ENCODE assay signal across 9 mouse cellular contexts in genomic region chr5:130078096-130078833, GRCm38 (mm10). TPM values are rescaled to one million over a fixed set of nuclear protein-coding genes. Genes with fewer than 3 reads are reported as not detected.
DNase-seq lines count a peak whose midpoint lies in the region; ATAC-seq and TF ChIP-seq lines count a peak whose summit lies in the region.
"Had no signal": no experiment of that assay in that cellular context is flagged by ENCODE, and none has a peak within 500 bp of the region (broad histone marks: within the 10 kb centered on the region; RNA-seq: fewer than 3 reads in every experiment).

No protein-coding gene starts in this region.

- peaks cover 7% of the 10 kb centered on the region for H3K36me3 ChIP-seq in heart, embryonic 13.5 days
- peaks cover 3 to 22% of the 10 kb centered on the region in 2 experiments for H3K36me3 ChIP-seq in CH12.LX (replicated peaks in 1 of 2; ENCODE audit: control insufficient read depth in 1 of 2, insufficient read depth in 1 of 2, low read length in 1 of 2)
- H3K36me3 ChIP-seq in midbrain, embryonic 12.5 days: peaks cover 9% of the 10 kb centered on the region; the same call in 1 of the 2 replicates
- H3K36me3 ChIP-seq: stomach, embryonic 15.5 days had no signal

- H3K9ac ChIP-seq in heart, embryonic 13.5 days: no peak overlapping the region
- H3K9ac ChIP-seq in CH12.LX (ENCODE audit: insufficient read depth, low read depth): no peak overlapping the region
- peak overlapping the region; percentile 46 for H3K9ac ChIP-seq in midbrain, embryonic 12.5 days (replicated peaks)
- H3K9ac ChIP-seq: stomach, embryonic 15.5 days had no signal

- TF ChIP-seq CTCF in CH12.LX (conservative IDR thresholded peaks at IDR 0.05 in 1 of 2, IDR thresholded peaks at IDR 0.05 in 1 of 2; ENCODE audit: low read depth in 2 of 2, low read length in 2 of 2): no peak
- no peak for TF ChIP-seq CTCF in embryonic fibroblast, embryonic 13.5 days (IDR thresholded peaks at IDR 0.05; ENCODE audit: borderline replicate concordance, insufficient read depth, low read length)

- 61% methylated on average over 9 of the region's 9 CpGs for WGBS in heart, embryonic 13.5 days
- 82% methylated on average over 9 of the region's 9 CpGs for WGBS in midbrain, embryonic 12.5 days

- H3K4me3 ChIP-seq in heart, embryonic 13.5 days: peak overlapping the region; percentile 74; the same call in 1 of the 2 replicates
- H3K4me3 ChIP-seq in CH12.LX (replicated peaks in 1 of 3; ENCODE audit: low read depth in 2 of 3, low read length in 2 of 3, poor library complexity in 1 of 3): no peak overlapping the region
- no peak overlapping the region for H3K4me3 ChIP-seq in embryonic fibroblast, embryonic 13.5 days (ENCODE audit: insufficient read depth, low read length)
- no peak overlapping the region for H3K4me3 ChIP-seq in midbrain, embryonic 12.5 days

- H3K4me2 ChIP-seq in heart, embryonic 13.5 days: peak overlapping the region; percentile 84; the same call in 1 of the 2 replicates
- H3K4me2 ChIP-seq in CH12.LX (ENCODE audit: insufficient read depth, low read depth, poor library complexity, severe bottlenecking): no peak overlapping the region; the same call in 1 of the 2 replicates
- peak overlapping the region; percentile 77; the same call in 1 of the 2 replicates for H3K4me2 ChIP-seq in midbrain, embryonic 12.5 days (replicated peaks)

- peak; percentile 43; the same call in 1 of the 2 replicates for TF ChIP-seq EP300 in CH12.LX (IDR thresholded peaks at IDR 0.05; ENCODE audit: low read length)

- no peak for ATAC-seq in heart, embryonic 13.5 days (ENCODE audit: extremely low read depth, insufficient number of reproducible peaks, low FRiP score, low TSS enrichment)
- ATAC-seq in midbrain, embryonic 12.5 days (ENCODE audit: low FRiP score, low read depth): no peak
- ATAC-seq in CD4-positive, CD25-positive, alpha-beta regulatory T cell, adult 4 months: no peak

- no peak overlapping the region for H3K27ac ChIP-seq in heart, embryonic 13.5 days (replicated peaks)
- no peak overlapping the region for H3K27ac ChIP-seq in CH12.LX (ENCODE audit: insufficient read depth, low read depth)
- peak overlapping the region; percentile 22; the same call in 1 of the 2 replicates for H3K27ac ChIP-seq in embryonic fibroblast, embryonic 13.5 days (ENCODE audit: insufficient read depth, low read length)
- no peak overlapping the region for H3K27ac ChIP-seq in midbrain, embryonic 12.5 days (replicated peaks)

- intact Hi-C loops in heart, postnatal 14 days (cut with DNase I): no loop called here

- TF ChIP-seq POLR2A in CH12.LX (IDR thresholded peaks at IDR 0.05; ENCODE audit: low read depth, low read length): no peak
- TF ChIP-seq POLR2A in embryonic fibroblast, embryonic 13.5 days (IDR thresholded peaks at IDR 0.05; ENCODE audit: low read depth, low read length): no peak

- peaks cover 13% of the 10 kb centered on the region for H3K79me2 ChIP-seq in CH12.LX (replicated peaks; ENCODE audit: control insufficient read depth, extremely low read depth, insufficient read depth, poor library complexity, severe bottlenecking)

- in situ Hi-C loops in CH12.LX (cut with MboI; ENCODE audit: low pct_ligation_motif_present, low pct_unique_long_range_greater_than_20kb, low sequenced_read_pairs): no loop called here

- peaks cover 9% of the 10 kb centered on the region; the same call in 1 of the 2 replicates for H3K9me3 ChIP-seq in heart, embryonic 13.5 days
- H3K9me3 ChIP-seq in CH12.LX (replicated peaks; ENCODE audit: low read length): peaks cover 5% of the 10 kb centered on the region
- peaks cover 5% of the 10 kb centered on the region for H3K9me3 ChIP-seq in midbrain, embryonic 12.5 days
- H3K9me3 ChIP-seq: stomach, embryonic 15.5 days had no signal

- H3K27me3 ChIP-seq in heart, embryonic 13.5 days (replicated peaks): peaks cover 41% of the 10 kb centered on the region
- no peaks in the 10 kb centered on the region for H3K27me3 ChIP-seq in CH12.LX (replicated peaks)
- peaks cover 7% of the 10 kb centered on the region; the same call in 1 of the 2 replicates for H3K27me3 ChIP-seq in midbrain, embryonic 12.5 days
- H3K27me3 ChIP-seq: stomach, embryonic 15.5 days had no signal

- H3K4me1 ChIP-seq in heart, embryonic 13.5 days: peaks cover 15% of the 10 kb centered on the region
- peaks cover 11 to 48% of the 10 kb centered on the region in 2 experiments; a peak in 3 of 4 replicates for H3K4me1 ChIP-seq in CH12.LX (ENCODE audit: control insufficient read depth in 1 of 2, insufficient read depth in 2 of 2)
- 0 out of 2 replicates have a peak, but pooled peaks cover 3% of the 10 kb centered on the region for H3K4me1 ChIP-seq in embryonic fibroblast, embryonic 13.5 days (ENCODE audit: control insufficient read depth, insufficient read depth, low read length)
- peaks cover 12% of the 10 kb centered on the region; the same call in 1 of the 2 replicates for H3K4me1 ChIP-seq in midbrain, embryonic 12.5 days

- no peak for TF ChIP-seq RAD21 in CH12.LX (IDR thresholded peaks at IDR 0.05; ENCODE audit: low read depth, low read length)

- DNase-seq in heart, postnatal 14 days: no peak
- DNase-seq in CH12.LX (ENCODE audit: extremely low read depth): no peak
- DNase-seq in cerebellum, postnatal 4 days (ENCODE audit: low spot score in 2 of 2): no peak
- no peak for DNase-seq in frontal cortex, adult 2 months (ENCODE audit: extremely low spot score in 1 of 2, low spot score in 1 of 2)

- dilution Hi-C loops in CH12.LX (cut with MboI; ENCODE audit: extremely low pct_ligation_motif_present, extremely low pct_unique_long_range_greater_than_20kb, low sequenced_read_pairs): no loop called here

TF ChIP-seq in CH12.LX, 34 proteins besides CTCF, POLR2A, EP300 and RAD21 (continues in another document):
- TF ChIP-seq KAT2A (IDR thresholded peaks at IDR 0.05; ENCODE audit: insufficient replicate concordance, low read length) (no peak), MAX (IDR thresholded peaks at IDR 0.05; ENCODE audit: low read length) (peak; percentile 79), GABPA (IDR thresholded peaks at IDR 0.05; ENCODE audit: insufficient replicate concordance, low read depth, low read length) (no peak), ZNF384 (IDR thresholded peaks at IDR 0.05; ENCODE audit: low read depth, low read length) (peak; percentile 77), MXI1 (IDR thresholded peaks at IDR 0.05; ENCODE audit: low read depth, low read length) (0 out of 2 replicates have a peak, but pooled peaks have one; percentile 23), ETS1 (conservative IDR thresholded peaks at IDR 0.05; ENCODE audit: low read depth, low read length) (no peak; the same call in 1 of the 2 replicates), ELF1 (IDR thresholded peaks at IDR 0.05; ENCODE audit: low read depth, low read length) (0 out of 2 replicates have a peak, but pooled peaks have one; percentile 24), ZKSCAN1 (IDR thresholded peaks at IDR 0.05; ENCODE audit: borderline replicate concordance, low read depth, low read length) (no peak), MEF2A (IDR thresholded peaks at IDR 0.05; ENCODE audit: borderline replicate concordance, low read depth, low read length) (no peak), PAX5 (IDR thresholded peaks at IDR 0.05; ENCODE audit: low read length) (no peak), POLR2AphosphoS2 (IDR thresholded peaks at IDR 0.05; ENCODE audit: low read depth, low read length) (no peak), BHLHE40 (IDR thresholded peaks at IDR 0.05; ENCODE audit: low read depth, low read length) (peak; percentile 85), HCFC1 (IDR thresholded peaks at IDR 0.05; ENCODE audit: low read depth, low read length) (no peak), TBP (conservative IDR thresholded peaks at IDR 0.05; ENCODE audit: low read depth, low read length) (no peak), MYC (IDR thresholded peaks at IDR 0.05; ENCODE audit: low read depth, low read length) (peak; percentile 66; the same call in 1 of the 2 replicates), NELFE (IDR thresholded peaks at IDR 0.05; ENCODE audit: low read depth, low read length) (no peak)

RNA-seq across cellular contexts. Expression of gene Tpst1, which starts 5.1 kb away (rescaled TPM):
- polyA plus RNA-seq in heart, embryonic 13.5 days (2015; fragmentation: Nextera tagmentation; extraction: Ambion mirVana): 24.3 and 27.2 TPM in 2 replicates
- 10 to 100 TPM; 15.7 to 16.9 TPM for total RNA-seq in heart, postnatal 14 days (2021)
- total RNA-seq in CH12.LX (2012; rRNA removed) (36.8 and 45.5 TPM in 2 replicates), CH12.LX (2014; rRNA removed) (49.9 and 52.5 TPM in 2 replicates)
- 43.2 and 50.4 TPM in 2 replicates for polyA plus RNA-seq in CH12.LX (2012; ENCODE audit: insufficient read length, low read depth)
- 34.0 and 44.9 TPM in 2 replicates for polyA plus RNA-seq in embryonic fibroblast, embryonic 13.5 days (2011; ENCODE audit: insufficient read length, low read depth, missing spikeins)
- polyA plus RNA-seq in midbrain, embryonic 12.5 days (2016; fragmentation: Nextera tagmentation; extraction: Ambion mirVana): 63.1 and 65.9 TPM in 2 replicates
- 1 to 10 TPM; 1.8 to 3.6 TPM for polyA plus RNA-seq in CD4-positive, CD25-positive, alpha-beta regulatory T cell, adult 4 months (2017; shearing (Covaris generic))
- 32.1 and 34.5 TPM in 2 replicates for polyA plus RNA-seq in frontal cortex, adult 2 months (2012; rRNA removed)

RNA-seq across cellular contexts. Expression of gene Crcp, which starts 49.2 kb away (rescaled TPM):
- polyA plus RNA-seq in heart, embryonic 13.5 days (2015; fragmentation: Nextera tagmentation; extraction: Ambion mirVana): 23.8 and 27.0 TPM in 2 replicates
- 10 to 100 TPM; 11.4 to 11.9 TPM for total RNA-seq in heart, postnatal 14 days (2021)
- 42.3 and 50.2 TPM in 2 replicates for total RNA-seq in CH12.LX (2012; rRNA removed)
- 57.1 and 58.3 TPM in 2 replicates for total RNA-seq in CH12.LX (2014; rRNA removed)
- 63.2 and 73.6 TPM in 2 replicates for polyA plus RNA-seq in CH12.LX (2012; ENCODE audit: insufficient read length, low read depth)
- 30.8 and 36.5 TPM in 2 replicates for polyA plus RNA-seq in embryonic fibroblast, embryonic 13.5 days (2011; ENCODE audit: insufficient read length, low read depth, missing spikeins)
- 59.4 and 66.5 TPM in 2 replicates for polyA plus RNA-seq in midbrain, embryonic 12.5 days (2016; fragmentation: Nextera tagmentation; extraction: Ambion mirVana)
- 10 to 100 TPM; 60.0 to 75.7 TPM for polyA plus RNA-seq in CD4-positive, CD25-positive, alpha-beta regulatory T cell, adult 4 months (2017; shearing (Covaris generic))
- polyA plus RNA-seq in frontal cortex, adult 2 months (2012; rRNA removed): 41.8 and 44.8 TPM in 2 replicates

RNA-seq across cellular contexts. Expression of gene Asl, which starts 49.2 kb away (rescaled TPM):
- polyA plus RNA-seq in heart, embryonic 13.5 days (2015; fragmentation: Nextera tagmentation; extraction: Ambion mirVana): 18.4 and 18.7 TPM in 2 replicates
- 1 to 10 TPM; 6.8 to 7.7 TPM for total RNA-seq in heart, postnatal 14 days (2021)
- total RNA-seq in CH12.LX (2012; rRNA removed): 54.4 and 70.4 TPM in 2 replicates
- total RNA-seq in CH12.LX (2014; rRNA removed): 44.8 and 45.3 TPM in 2 replicates
- polyA plus RNA-seq in CH12.LX (2012; ENCODE audit: insufficient read length, low read depth): 60.1 and 61.0 TPM in 2 replicates
- 32.6 and 41.4 TPM in 2 replicates for polyA plus RNA-seq in embryonic fibroblast, embryonic 13.5 days (2011; ENCODE audit: insufficient read length, low read depth, missing spikeins)
- 26.5 and 29.1 TPM in 2 replicates for polyA plus RNA-seq in midbrain, embryonic 12.5 days (2016; fragmentation: Nextera tagmentation; extraction: Ambion mirVana)
- polyA plus RNA-seq in CD4-positive, CD25-positive, alpha-beta regulatory T cell, adult 4 months (2017; shearing (Covaris generic)): 100 to 1,000 TPM; 102 to 103 TPM
- polyA plus RNA-seq in frontal cortex, adult 2 months (2012; rRNA removed): 25.0 and 29.6 TPM in 2 replicates
